Mouse (Mus musculus) embryonic facial prominence, embryonic 11.5 days (tissue): ENCODE measurements around the gene Ptprh. TPM values are rescaled to one million over a fixed set of nuclear protein-coding genes. Genes with fewer than 3 reads are reported as not detected.
A peak's percentile ranks its signal among the peaks of the same experiment; 100 is the strongest.
"Not testable (repeated sequence)": the region's sequence is repeated elsewhere in the genome, so short reads cannot be mapped to it uniquely, and the experiment has no call there.

Experiments used
- ATAC-seq: fragments of 200-750 bp; cut with Nextera tagmentation; replicated peaks from 2 replicates; pipeline ENCODE4 v1.8.0; 2017; ENCODE audit warnings: low read depth; ENCODE audit not compliant: insufficient number of reproducible peaks, low FRiP score, low TSS enrichment
- DNase-seq: peaks from one replicate; pipeline ENCODE4 v3.0.0-alpha.2; 2015; ENCODE audit warnings: low spot score
- H3K27ac ChIP-seq: fragments of 300-500 bp; sonication (generic); replicated peaks from 2 replicates; pipeline ENCODE4 v1.5.1; 2014; ENCODE audit warnings: mild to moderate bottlenecking, low read depth, low read length, control low read depth
- H3K27me3 ChIP-seq: fragments of 300-500 bp; sonication (generic); 2 replicates; pipeline ENCODE4 v1.6.1; 2014; ENCODE audit warnings: mild to moderate bottlenecking, low read length, moderate library complexity, mixed read lengths; ENCODE audit not compliant: control insufficient read depth, insufficient read depth
- H3K36me3 ChIP-seq: fragments of 300-500 bp; sonication (generic); replicated peaks from 2 replicates; pipeline ENCODE4 v1.6.1; 2014; ENCODE audit warnings: low read depth, mild to moderate bottlenecking, low read length, moderate library complexity, mixed read lengths; ENCODE audit not compliant: control insufficient read depth, insufficient read depth
- H3K4me1 ChIP-seq: fragments of 300-500 bp; sonication (generic); 2 replicates; pipeline ENCODE4 v1.6.1; 2014; ENCODE audit warnings: low read length, mixed read lengths; ENCODE audit not compliant: control insufficient read depth, insufficient read depth
- H3K4me2 ChIP-seq: fragments of 300-500 bp; sonication (generic); 2 replicates; pipeline ENCODE4 v1.6.1; 2014; ENCODE audit warnings: low read depth, mild to moderate bottlenecking, control low read depth, low read length, moderate library complexity
- H3K4me3 ChIP-seq: fragments of 300-500 bp; sonication (generic); 2 replicates; pipeline ENCODE4 v1.5.1; 2014; ENCODE audit warnings: low read depth, low read length, control low read depth
- H3K9ac ChIP-seq: fragments of 300-500 bp; sonication (generic); replicated peaks from 2 replicates; pipeline ENCODE4 v1.6.1; 2014; ENCODE audit warnings: mild to moderate bottlenecking, control low read depth, low read length
- H3K9me3 ChIP-seq: fragments of 300-500 bp; sonication (generic); replicated peaks from 2 replicates; pipeline ENCODE4 v1.6.1; 2016; ENCODE audit warnings: mild to moderate bottlenecking, low read length, inconsistent platforms, mixed read lengths; ENCODE audit not compliant: control insufficient read depth
- WGBS: fragments of 180-500 bp; shearing (Covaris S2); extraction: QIAGEN DNeasy Blood & Tissue Kit; methylation state at CpG from one replicate; pipeline ENCODE4 v1.1.7; 2014; 5-methylcytosine and 5-hydroxymethylcytosine counted together
- polyA plus RNA-seq: library from polyadenylated mRNA; unstranded; fragments of >200 nt; fragmentation: Nextera tagmentation; extraction: Ambion mirVana; gene quantifications from 2 replicates; pipeline ENCODE4 v1.2.1, GENCODE M21; 2014

The Ptprh gene
- polyA plus RNA-seq, 1 experiment from 2014 or later: not detected

- DNase-seq, H3K36me3 ChIP-seq, H3K4me2 ChIP-seq, H3K9me3 ChIP-seq, H3K27me3 ChIP-seq, ATAC-seq, H3K4me1 ChIP-seq, H3K27ac ChIP-seq, H3K4me3 ChIP-seq, H3K9ac ChIP-seq: not testable (repeated sequence)
- WGBS: 44% methylated on average over 8 of the region's 8 CpGs
Observed at GRCm38 (mm10) chr7:4530166-4530565, 73.7 kb downstream of the Ptprh start.

- Histone ChIP-seq H3K4me2 (peak overlapping the region; percentile 56), H3K27me3 (no peaks in the 10 kb centered on the region), H3K36me3 (no peaks in the 10 kb centered on the region), H3K9ac (no peak overlapping the region), H3K9me3 (no peaks in the 10 kb centered on the region), H3K4me1 (no peaks in the 10 kb centered on the region), H3K4me3 (no peak overlapping the region), H3K27ac (no peak overlapping the region)
- ATAC-seq (0 out of 2 replicates have a peak, but pooled peaks have one; percentile 2), DNase-seq (no peak)
- 49% methylated on average over 18 of the region's 18 CpGs for WGBS
Observed at GRCm38 (mm10) chr7:4527302-4527689, 76.5 kb downstream of the Ptprh start.

GRCm38 (mm10) chr7:4526341-4527301, 77.2 kb downstream of the Ptprh start:
- H3K9me3 ChIP-seq: no peaks in the 10 kb centered on the region
- peak overlapping the region; percentile 56 for H3K4me2 ChIP-seq
- 21% methylated on average over 40 of the region's 40 CpGs for WGBS
- DNase-seq (peak; percentile 95), ATAC-seq (peak; percentile 85)
- H3K27ac ChIP-seq: no peak overlapping the region
- no peaks in the 10 kb centered on the region for H3K4me1 ChIP-seq
- no peaks in the 10 kb centered on the region for H3K36me3 ChIP-seq
- H3K4me3 ChIP-seq: peak overlapping the region; percentile 27
- peak overlapping the region; percentile 61 for H3K9ac ChIP-seq
- H3K27me3 ChIP-seq: 0 out of 2 replicates have a peak, but pooled peaks cover 1% of the 10 kb centered on the region

- not testable (repeated sequence) for H3K4me2 ChIP-seq, H3K4me3 ChIP-seq, H3K27me3 ChIP-seq, ATAC-seq, H3K9me3 ChIP-seq, H3K4me1 ChIP-seq, H3K9ac ChIP-seq, H3K36me3 ChIP-seq, H3K27ac ChIP-seq
- 73% methylated on average over 15 of the region's 15 CpGs for WGBS
- peak; percentile 77 for DNase-seq
Observed at GRCm38 (mm10) chr7:4524212-4524922, 79.5 kb downstream of the Ptprh start, which contains the start of gene Tnni3. Gene Tnni3 (minus strand): TSS chr7:4524229.

- Histone ChIP-seq H3K9me3 (no peaks in the 10 kb centered on the region), H3K4me1 (no peaks in the 10 kb centered on the region), H3K27ac (no peak overlapping the region), H3K27me3 (0 out of 2 replicates have a peak, but pooled peaks cover 4% of the 10 kb centered on the region), H3K4me2 (no peak overlapping the region), H3K4me3 (no peak overlapping the region), H3K9ac (no peak overlapping the region), H3K36me3 (no peaks in the 10 kb centered on the region)
- DNase-seq (no peak), ATAC-seq (no peak)
- WGBS: 89% methylated on average over 33 of the region's 33 CpGs
Observed at GRCm38 (mm10) chr7:4523205-4524130, 80.4 kb downstream of the Ptprh start.

GRCm38 (mm10) chr7:4522292-4522691, 81.5 kb downstream of the Ptprh start:
- ATAC-seq: no peak
- H3K27ac ChIP-seq: no peak overlapping the region
- H3K9ac ChIP-seq: no peak overlapping the region
- no peaks in the 10 kb centered on the region for H3K4me1 ChIP-seq
- WGBS: 82% methylated on average over 6 of the region's 6 CpGs
- no peaks in the 10 kb centered on the region for H3K9me3 ChIP-seq
- DNase-seq: no peak
- 0 out of 2 replicates have a peak, but pooled peaks cover 4% of the 10 kb centered on the region for H3K27me3 ChIP-seq
- no peak overlapping the region for H3K4me2 ChIP-seq
- H3K36me3 ChIP-seq: no peaks in the 10 kb centered on the region
- H3K4me3 ChIP-seq: no peak overlapping the region

- Histone ChIP-seq H3K9ac (no peak overlapping the region), H3K9me3 (no peaks in the 10 kb centered on the region), H3K36me3 (no peaks in the 10 kb centered on the region), H3K4me2 (peak overlapping the region; percentile 31), H3K4me3 (peak overlapping the region; percentile 3; the same call in 1 of the 2 replicates), H3K4me1 (no peaks in the 10 kb centered on the region), H3K27me3 (0 out of 2 replicates have a peak, but pooled peaks cover 4% of the 10 kb centered on the region), H3K27ac (no peak overlapping the region)
- DNase-seq (peak; percentile 40), ATAC-seq (no peak)
- WGBS: 32% methylated on average over 32 of the region's 32 CpGs
Observed at GRCm38 (mm10) chr7:4521231-4522003, 82.4 kb downstream of the Ptprh start.
